Mouse (Mus musculus) midbrain, embryonic 13.5 days (tissue): ENCODE data around the gene Mindy4. TPM values are rescaled to one million over a fixed set of nuclear protein-coding genes. Genes with fewer than 3 reads are reported as not detected.

Experiments
- ATAC-seq: fragments of 200-750 bp; cut with Nextera tagmentation; 2 replicates; pipeline ENCODE4 v1.8.0; 2017; ENCODE audit warnings: mild to moderate bottlenecking, moderate TSS enrichment, moderate library complexity
- H3K27ac ChIP-seq: fragments of 300-500 bp; sonication (generic); 2 replicates; pipeline ENCODE4 v1.5.1; 2015; ENCODE audit warnings: inconsistent platforms, mild to moderate bottlenecking, moderate library complexity
- H3K27me3 ChIP-seq: fragments of 300-500 bp; sonication (generic); 2 replicates; pipeline ENCODE4 v1.6.1; 2015; ENCODE audit warnings: mild to moderate bottlenecking, inconsistent platforms
- H3K36me3 ChIP-seq: fragments of 300-500 bp; sonication (generic); 2 replicates; pipeline ENCODE4 v1.6.1; 2015; ENCODE audit warnings: mild to moderate bottlenecking, inconsistent platforms
- H3K4me1 ChIP-seq: fragments of 300-500 bp; sonication (generic); replicated peaks from 2 replicates; pipeline ENCODE4 v1.6.1; 2015; ENCODE audit warnings: inconsistent platforms
- H3K4me2 ChIP-seq: fragments of 300-500 bp; sonication (generic); replicated peaks from 2 replicates; pipeline ENCODE4 v1.6.1; 2015; ENCODE audit warnings: moderate library complexity, mild to moderate bottlenecking, inconsistent platforms
- H3K4me3 ChIP-seq: fragments of 300-500 bp; sonication (generic); replicated peaks from 2 replicates; pipeline ENCODE4 v1.5.1; 2015; ENCODE audit warnings: mild to moderate bottlenecking, inconsistent platforms
- H3K9ac ChIP-seq: fragments of 300-500 bp; sonication (generic); replicated peaks from 2 replicates; pipeline ENCODE4 v1.6.1; 2015; ENCODE audit warnings: mild to moderate bottlenecking, inconsistent platforms
- H3K9me3 ChIP-seq: fragments of 300-500 bp; sonication (generic); 2 replicates; pipeline ENCODE4 v1.6.1; 2016; ENCODE audit warnings: mild to moderate bottlenecking, inconsistent platforms
- WGBS: fragments of 180-500 bp; shearing (Covaris S2); methylation state at CpG from one replicate; pipeline ENCODE4 v1.1.7; 2015; 5-methylcytosine and 5-hydroxymethylcytosine counted together
- polyA plus RNA-seq: library from polyadenylated mRNA; unstranded; fragments of >200 nt; fragmentation: Nextera tagmentation; extraction: Ambion mirVana; gene quantifications from 2 replicates; pipeline ENCODE4 v1.2.1, GENCODE M21; 2015

The Mindy4 gene
- polyA plus RNA-seq, 1 experiment from 2014 or later: 11.6 TPM

DNA sequence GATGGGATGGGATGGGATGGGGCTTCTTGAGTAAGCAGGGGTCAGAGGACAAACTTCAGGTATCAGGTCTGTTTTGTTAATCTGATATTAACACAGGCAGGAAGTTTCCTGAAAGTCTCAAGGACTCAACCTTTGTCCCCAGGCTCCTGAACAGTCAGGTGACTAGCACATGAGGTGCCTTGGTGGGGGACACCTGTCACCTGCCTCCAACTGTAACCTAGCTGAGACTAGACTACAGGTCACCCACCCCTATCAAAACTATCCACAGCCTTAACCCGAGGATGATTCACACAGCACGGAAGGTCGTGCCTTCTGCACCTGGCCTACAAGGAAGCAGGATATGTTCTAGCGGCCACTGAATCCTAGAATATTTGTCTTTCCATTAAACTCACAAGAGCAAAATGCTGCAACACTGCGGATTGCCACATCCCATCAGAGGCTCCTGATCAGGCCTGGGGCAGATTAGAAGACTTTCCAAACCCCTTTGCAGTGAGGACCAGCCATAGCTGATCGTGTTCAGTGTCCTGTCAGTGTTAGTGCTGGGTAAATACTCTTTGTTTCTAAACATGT, 147.3 kb downstream of the Mindy4 start:
- peaks cover 5% of the 10 kb centered on the region; the same call in 1 of the 2 replicates for H3K9me3 ChIP-seq
- H3K27me3 ChIP-seq: no peaks in the 10 kb centered on the region
- H3K4me1 ChIP-seq: no peaks in the 10 kb centered on the region
- H3K27ac ChIP-seq: no peak overlapping the region
- H3K4me2 ChIP-seq: no peak overlapping the region
- WGBS: 92% methylated on average over 6 of the region's 6 CpGs
- H3K9ac ChIP-seq: no peak overlapping the region
- ATAC-seq: no peak
- no peaks in the 10 kb centered on the region for H3K36me3 ChIP-seq
- H3K4me3 ChIP-seq: no peak overlapping the region

DNA sequence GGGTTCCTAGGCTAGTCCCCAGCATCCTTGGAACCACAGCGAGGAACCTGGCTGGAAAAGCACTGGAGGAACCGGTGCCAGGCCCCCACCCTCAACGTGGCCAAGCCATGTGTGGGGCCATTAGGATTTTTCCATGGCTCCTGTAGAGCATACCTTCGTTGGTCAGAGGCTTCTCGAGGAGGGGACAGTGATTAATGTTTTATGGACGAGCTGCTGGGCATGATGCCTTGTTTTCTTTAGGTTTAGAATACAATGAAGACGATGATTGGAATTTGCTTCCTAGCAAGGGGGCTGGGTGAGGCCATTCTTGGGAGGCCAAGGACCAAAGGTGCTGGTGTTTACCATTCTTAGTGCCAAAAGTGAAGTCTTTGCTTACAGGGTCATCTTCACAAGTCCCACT, 148.5 kb downstream of the Mindy4 start:
- no peaks in the 10 kb centered on the region for H3K27me3 ChIP-seq
- H3K4me1 ChIP-seq: no peaks in the 10 kb centered on the region
- no peak overlapping the region for H3K27ac ChIP-seq
- no peak overlapping the region for H3K4me3 ChIP-seq
- no peak for ATAC-seq
- H3K9me3 ChIP-seq: peaks cover 5% of the 10 kb centered on the region; the same call in 1 of the 2 replicates
- H3K4me2 ChIP-seq: no peak overlapping the region
- H3K9ac ChIP-seq: no peak overlapping the region
- 83% methylated on average over 7 of the region's 7 CpGs for WGBS
- H3K36me3 ChIP-seq: no peaks in the 10 kb centered on the region

DNA sequence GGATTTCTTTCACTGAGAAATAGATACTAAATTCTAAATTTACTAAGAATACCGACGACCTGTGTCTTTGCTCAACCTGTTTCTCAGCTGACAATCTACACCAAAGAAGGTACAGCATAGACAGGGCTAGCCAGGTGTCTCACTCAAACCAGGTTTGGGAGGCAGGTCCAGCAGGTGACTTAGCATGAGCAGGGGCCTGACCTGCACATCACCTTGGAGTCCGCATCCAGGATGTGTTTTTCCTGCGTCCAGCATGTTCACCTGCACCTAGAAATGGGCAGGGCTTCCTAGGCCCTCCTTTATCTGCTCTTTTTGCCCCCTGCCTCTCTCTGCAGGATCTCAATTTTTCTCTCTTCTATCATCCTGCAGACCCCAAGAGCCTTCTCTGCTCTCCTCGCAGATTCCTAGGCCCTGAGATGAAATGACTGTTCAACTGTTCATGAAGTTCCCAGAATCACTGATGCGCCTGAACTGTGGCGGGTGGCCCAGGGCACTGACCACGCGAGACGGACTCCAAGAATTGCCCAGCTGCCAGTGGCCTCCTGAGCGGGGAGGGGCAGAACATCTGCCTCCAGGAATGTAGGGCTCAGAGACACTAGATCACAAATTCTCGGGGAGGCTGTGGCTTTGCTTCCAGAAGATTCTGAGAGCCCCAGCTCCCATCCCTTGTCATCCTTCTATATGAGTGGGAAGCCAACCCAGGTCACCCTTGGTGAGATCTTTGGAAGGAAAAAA, 150.7 kb downstream of the Mindy4 start:
- Histone ChIP-seq H3K9me3 (peaks cover 5% of the 10 kb centered on the region; the same call in 1 of the 2 replicates), H3K27me3 (no peaks in the 10 kb centered on the region), H3K36me3 (no peaks in the 10 kb centered on the region), H3K4me3 (no peak overlapping the region), H3K4me1 (no peaks in the 10 kb centered on the region), H3K9ac (no peak overlapping the region), H3K27ac (no peak overlapping the region), H3K4me2 (no peak overlapping the region)
- 81% methylated on average over 12 of the region's 12 CpGs for WGBS
- ATAC-seq: no peak

DNA sequence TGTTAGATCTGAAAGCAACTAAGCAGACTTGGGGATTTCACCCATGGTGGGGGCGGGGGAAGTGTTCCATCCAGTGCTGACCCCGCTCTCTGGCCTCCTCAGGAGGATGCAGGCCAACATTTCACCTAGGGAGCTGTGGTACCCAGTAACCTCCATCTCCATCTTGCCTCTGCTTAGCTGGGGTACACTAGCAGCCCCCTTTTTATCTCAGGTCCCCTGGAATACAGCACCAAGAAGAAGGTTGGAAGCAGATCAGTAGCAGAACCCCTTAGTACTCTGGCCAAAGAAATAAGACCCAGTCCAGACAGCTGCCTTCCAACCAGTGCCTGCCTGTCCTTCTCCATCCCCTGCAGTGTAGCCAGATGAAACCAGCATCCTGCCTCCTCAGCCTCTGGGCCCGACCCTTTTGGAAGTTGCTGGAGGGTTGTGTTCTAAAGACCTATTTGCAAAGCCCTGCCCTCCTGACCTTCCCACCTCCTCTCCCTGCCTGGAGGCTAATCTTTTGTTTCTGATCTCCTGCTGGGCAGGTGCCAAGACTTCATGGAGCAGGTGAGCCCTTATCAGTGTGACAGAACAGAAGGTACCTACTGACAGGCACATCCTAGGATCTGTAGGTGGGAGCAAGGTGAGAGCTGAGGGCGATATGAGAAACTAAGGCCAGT, 151.4 kb downstream of the Mindy4 start:
- Histone ChIP-seq H3K4me2 (no peak overlapping the region), H3K4me1 (no peaks in the 10 kb centered on the region), H3K9me3 (peaks cover 5% of the 10 kb centered on the region; the same call in 1 of the 2 replicates), H3K4me3 (no peak overlapping the region), H3K27ac (no peak overlapping the region), H3K27me3 (no peaks in the 10 kb centered on the region), H3K36me3 (no peaks in the 10 kb centered on the region), H3K9ac (no peak overlapping the region)
- WGBS: 70% methylated on average over 4 of the region's 4 CpGs
- ATAC-seq: no peak

DNA sequence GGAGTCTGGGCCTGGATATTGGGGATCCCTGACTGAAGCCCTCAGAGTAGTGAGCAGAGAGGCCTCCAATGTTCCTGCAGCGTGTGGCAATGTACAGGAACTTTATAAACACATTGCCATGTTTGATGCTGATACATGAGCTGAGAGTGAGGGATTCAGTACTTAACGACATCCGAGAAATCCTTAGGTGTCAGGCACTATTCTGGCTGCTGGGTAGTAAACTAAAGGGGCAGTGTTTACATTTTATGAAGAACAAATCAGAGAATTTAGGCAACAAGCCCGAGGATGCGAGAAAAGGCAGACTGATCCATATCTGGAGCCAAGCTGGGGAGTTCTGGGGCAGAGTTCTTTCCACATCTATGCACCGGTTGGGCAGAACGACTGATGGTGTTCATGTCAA, 152.4 kb downstream of the Mindy4 start:
- Histone ChIP-seq H3K4me3 (no peak overlapping the region), H3K9me3 (no peaks in the 10 kb centered on the region), H3K4me2 (no peak overlapping the region), H3K4me1 (no peaks in the 10 kb centered on the region), H3K36me3 (no peaks in the 10 kb centered on the region), H3K9ac (no peak overlapping the region), H3K27ac (no peak overlapping the region), H3K27me3 (no peaks in the 10 kb centered on the region)
- WGBS: 92% methylated on average over 7 of the region's 7 CpGs
- no peak for ATAC-seq

DNA sequence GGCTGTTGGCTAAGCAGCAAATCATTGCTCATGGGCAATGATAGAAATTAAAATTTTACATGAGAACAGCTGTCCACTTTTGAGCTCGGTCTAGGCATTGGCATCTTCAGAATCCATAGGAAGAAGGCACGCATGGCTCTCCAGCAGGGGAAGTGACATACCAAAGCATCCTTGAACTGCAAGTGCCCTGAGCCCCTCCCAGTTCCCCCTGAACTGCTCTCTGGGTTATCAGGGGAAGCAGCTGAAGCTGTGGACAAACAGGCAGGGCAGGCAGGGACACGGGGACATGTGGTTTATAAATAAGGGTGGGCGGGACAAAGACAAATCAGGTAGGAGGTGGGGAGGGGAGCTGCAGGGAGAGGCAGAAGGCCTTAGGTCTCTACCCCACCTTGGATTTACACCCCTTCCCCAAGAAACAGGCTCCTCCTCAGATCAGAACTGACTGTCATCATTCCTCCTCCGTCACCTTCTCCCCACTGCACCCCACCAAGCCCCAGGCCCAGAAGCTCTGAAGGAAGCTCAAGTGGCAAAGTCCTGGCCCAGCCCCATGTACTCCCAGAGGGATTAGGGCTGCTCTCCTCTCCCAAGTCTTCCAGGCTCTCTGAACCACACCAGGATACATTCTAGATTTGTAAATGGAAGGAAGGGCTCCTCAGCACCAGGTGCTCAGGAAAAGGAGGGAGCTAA, 153.0 kb downstream of the Mindy4 start:
- H3K9me3 ChIP-seq: no peaks in the 10 kb centered on the region
- no peaks in the 10 kb centered on the region for H3K36me3 ChIP-seq
- no peak overlapping the region for H3K9ac ChIP-seq
- no peak overlapping the region for H3K27ac ChIP-seq
- 75% methylated on average over 5 of the region's 5 CpGs for WGBS
- no peaks in the 10 kb centered on the region for H3K4me1 ChIP-seq
- no peaks in the 10 kb centered on the region for H3K27me3 ChIP-seq
- ATAC-seq: no peak
- no peak overlapping the region for H3K4me3 ChIP-seq
- no peak overlapping the region for H3K4me2 ChIP-seq

DNA sequence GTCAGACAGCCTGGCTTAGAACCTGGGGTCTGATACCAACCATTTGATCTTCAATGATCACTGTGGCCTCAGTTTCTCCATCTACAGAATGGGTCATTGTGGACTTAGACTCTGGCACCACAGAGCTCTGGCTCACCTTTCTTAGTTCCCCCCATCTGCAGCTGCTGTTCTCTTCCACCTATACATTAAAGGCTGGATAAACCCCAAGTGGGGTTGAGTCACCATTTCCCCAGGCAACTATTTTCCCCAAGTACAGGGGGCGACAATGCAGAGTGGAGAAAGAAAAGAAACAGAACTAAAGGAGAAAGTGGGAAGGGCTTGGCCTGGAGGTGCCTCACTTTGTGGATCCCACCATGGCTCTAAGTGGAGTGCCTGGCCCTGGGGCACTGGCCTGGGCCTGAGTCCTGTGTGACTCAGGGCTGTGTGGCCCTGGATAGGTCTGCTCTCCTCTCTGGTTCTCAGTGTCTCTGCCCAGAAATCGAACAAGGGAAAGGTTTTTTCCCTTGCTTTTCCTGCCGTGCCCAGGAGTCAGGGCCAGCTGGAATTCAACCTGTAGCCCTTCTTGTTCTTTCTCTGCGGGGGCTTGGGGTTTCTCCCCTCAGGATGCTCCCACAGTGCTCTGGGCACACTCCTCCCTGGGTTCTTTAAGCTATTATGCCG, 153.9 kb downstream of the Mindy4 start:
- no peaks in the 10 kb centered on the region for H3K36me3 ChIP-seq
- H3K27me3 ChIP-seq: no peaks in the 10 kb centered on the region
- no peaks in the 10 kb centered on the region for H3K9me3 ChIP-seq
- H3K4me3 ChIP-seq: no peak overlapping the region
- H3K4me1 ChIP-seq: no peaks in the 10 kb centered on the region
- WGBS: 69% methylated on average over 5 of the region's 5 CpGs
- ATAC-seq: no peak
- no peak overlapping the region for H3K9ac ChIP-seq
- H3K4me2 ChIP-seq: no peak overlapping the region
- no peak overlapping the region for H3K27ac ChIP-seq

DNA sequence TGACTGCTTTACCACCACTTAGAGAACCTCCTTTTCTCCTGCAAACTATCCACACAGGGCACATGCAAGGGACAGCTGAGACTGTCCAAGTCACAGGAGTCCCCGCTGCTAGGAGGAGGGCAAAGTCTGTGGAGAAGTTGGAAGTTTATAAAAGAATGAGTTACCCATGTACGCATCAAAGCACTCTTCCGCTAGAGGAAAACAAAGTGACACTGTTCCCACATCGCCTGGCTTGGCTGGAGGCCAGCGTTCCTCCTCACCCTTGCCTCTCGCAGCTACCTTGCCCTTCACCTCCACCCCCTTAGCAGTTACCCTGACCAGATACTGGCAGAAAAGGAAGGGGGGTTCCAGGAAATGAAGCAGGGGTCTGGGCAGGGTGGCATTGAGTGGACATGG, 154.5 kb downstream of the Mindy4 start:
- no peaks in the 10 kb centered on the region for H3K4me1 ChIP-seq
- no peak overlapping the region for H3K4me2 ChIP-seq
- no peak overlapping the region for H3K9ac ChIP-seq
- 73% methylated on average over 6 of the region's 6 CpGs for WGBS
- H3K27me3 ChIP-seq: no peaks in the 10 kb centered on the region
- H3K9me3 ChIP-seq: no peaks in the 10 kb centered on the region
- H3K4me3 ChIP-seq: no peak overlapping the region
- no peaks in the 10 kb centered on the region for H3K36me3 ChIP-seq
- ATAC-seq: no peak
- H3K27ac ChIP-seq: no peak overlapping the region

DNA sequence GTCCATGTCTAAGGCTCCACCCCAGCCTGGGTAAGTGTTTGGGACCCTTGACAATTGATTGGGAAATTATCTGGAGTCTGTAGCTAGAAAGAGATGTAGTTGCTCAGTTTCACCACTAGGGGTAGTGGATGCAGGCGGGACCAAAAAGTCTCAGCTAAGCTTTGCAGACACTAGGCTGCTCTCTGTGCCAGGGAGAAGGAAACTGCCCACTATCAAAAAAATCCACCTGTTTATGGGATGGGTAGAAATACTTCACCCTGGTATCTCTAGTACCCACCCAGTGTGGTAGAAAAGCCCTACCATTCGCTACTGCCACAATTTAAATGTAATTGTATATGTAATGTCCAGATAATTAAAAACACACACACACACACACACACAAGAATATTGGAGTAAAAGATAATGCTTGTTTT, 155.6 kb downstream of the Mindy4 start:
- ATAC-seq: peak; percentile 27; the same call in 1 of the 2 replicates
- no peak overlapping the region for H3K9ac ChIP-seq
- H3K4me2 ChIP-seq: no peak overlapping the region
- no peak overlapping the region for H3K27ac ChIP-seq
- no peaks in the 10 kb centered on the region for H3K36me3 ChIP-seq
- H3K4me1 ChIP-seq: no peaks in the 10 kb centered on the region
- H3K9me3 ChIP-seq: no peaks in the 10 kb centered on the region
- no peaks in the 10 kb centered on the region for H3K27me3 ChIP-seq
- no peak overlapping the region for H3K4me3 ChIP-seq
- 32% methylated on average over 2 of the region's 2 CpGs for WGBS

DNA sequence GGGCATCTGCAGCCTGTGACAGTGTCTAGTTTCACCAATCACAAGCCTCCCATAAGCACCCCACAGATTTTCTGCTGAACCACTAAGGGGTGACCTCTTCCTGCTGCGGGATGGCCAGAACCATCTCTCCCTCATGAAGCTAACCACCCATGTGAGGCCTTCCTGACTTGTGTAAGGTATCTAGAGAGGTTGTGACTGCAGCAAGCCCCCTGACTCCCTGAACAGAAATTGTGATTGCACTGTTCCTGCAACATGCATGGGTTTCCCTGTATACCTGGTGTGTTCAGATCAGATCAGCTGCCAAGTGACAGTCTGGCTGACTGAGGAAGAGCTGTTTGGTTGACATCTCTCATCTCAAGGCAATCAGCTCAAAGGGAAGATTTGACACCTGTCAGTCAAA, 159.5 kb downstream of the Mindy4 start:
- H3K9me3 ChIP-seq: no peaks in the 10 kb centered on the region
- H3K4me2 ChIP-seq: no peak overlapping the region
- H3K36me3 ChIP-seq: no peaks in the 10 kb centered on the region
- H3K27me3 ChIP-seq: no peaks in the 10 kb centered on the region
- no peaks in the 10 kb centered on the region for H3K4me1 ChIP-seq
- H3K4me3 ChIP-seq: no peak overlapping the region
- H3K9ac ChIP-seq: no peak overlapping the region
- 96% methylated on average over 1 of the region's 1 CpGs for WGBS
- no peak overlapping the region for H3K27ac ChIP-seq
- no peak for ATAC-seq

DNA sequence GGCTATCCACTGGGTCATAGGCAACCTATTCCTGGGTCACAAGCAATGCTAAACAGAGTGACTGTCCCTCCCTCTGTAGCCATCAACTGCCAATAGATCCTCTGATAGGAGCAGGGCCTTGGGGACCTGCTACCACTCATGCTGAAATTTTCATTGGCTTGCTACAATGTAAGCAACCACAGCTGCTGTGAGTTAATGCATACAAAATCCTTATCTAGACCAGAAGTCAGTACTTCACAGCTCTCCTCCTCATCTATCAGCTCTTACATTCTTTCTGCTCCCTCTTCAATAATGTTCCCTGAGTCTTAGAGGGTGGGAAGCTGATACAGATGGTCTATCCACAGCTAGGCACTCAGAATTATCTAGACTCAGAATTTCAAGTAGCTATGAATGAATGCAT, 163.9 kb downstream of the Mindy4 start:
- H3K27ac ChIP-seq: no peak overlapping the region
- ATAC-seq: no peak
- H3K27me3 ChIP-seq: no peaks in the 10 kb centered on the region
- H3K4me3 ChIP-seq: no peak overlapping the region
- no peaks in the 10 kb centered on the region for H3K4me1 ChIP-seq
- H3K36me3 ChIP-seq: no peaks in the 10 kb centered on the region
- no peak overlapping the region for H3K4me2 ChIP-seq
- H3K9ac ChIP-seq: no peak overlapping the region
- H3K9me3 ChIP-seq: no peaks in the 10 kb centered on the region
